Mouse (Mus musculus) left cerebral cortex, postnatal 36 days (tissue): ENCODE measurements around the gene Wbp2nl. TPM values are rescaled to one million over a fixed set of nuclear protein-coding genes. Genes with fewer than 3 reads are reported as not detected.

Experiments used
- DNase-seq, 2 experiments: peaks; one replicate each; pipeline ENCODE4 v3.0.0; 2021 to 2022; ENCODE audit warnings: low spot score in 2 of 2, mixed read lengths in 1 of 2
- intact Hi-C: fragments of 180-260 bp; cut with DNase I; formaldehyde crosslinking; loops from one replicate; pipeline ENCODE4 v1.15.1; 2025
- total RNA-seq, 2 experiments: library from RNA; stranded (reverse); gene quantifications; 2 replicates each; pipeline ENCODE4 v1.2.3; 2021

Wbp2nl gene
- total RNA-seq, 2 experiments from 2014 or later = not detected

DNA sequence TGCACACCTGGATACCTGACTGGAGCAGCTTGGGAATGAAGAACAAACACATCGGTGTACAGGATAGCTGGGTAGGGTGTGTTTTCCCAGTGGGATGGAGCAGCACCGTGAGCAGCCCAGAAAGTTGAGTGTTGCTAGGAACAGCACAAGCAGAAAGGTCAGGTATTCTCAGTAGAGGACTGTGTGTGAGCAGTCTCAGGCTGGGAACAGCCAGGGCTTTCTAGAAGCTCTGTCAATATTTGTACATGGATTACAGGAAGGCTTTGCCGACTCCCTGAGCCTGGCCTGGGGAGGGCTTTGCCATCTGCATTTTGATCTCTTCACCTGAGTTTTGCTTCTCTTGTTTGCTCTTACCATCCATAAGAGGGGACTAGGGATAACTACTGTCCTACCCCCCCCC, 8.4 kb downstream of the Wbp2nl start:
- DNase-seq = no peak
- intact Hi-C loops = no loop called here

DNA sequence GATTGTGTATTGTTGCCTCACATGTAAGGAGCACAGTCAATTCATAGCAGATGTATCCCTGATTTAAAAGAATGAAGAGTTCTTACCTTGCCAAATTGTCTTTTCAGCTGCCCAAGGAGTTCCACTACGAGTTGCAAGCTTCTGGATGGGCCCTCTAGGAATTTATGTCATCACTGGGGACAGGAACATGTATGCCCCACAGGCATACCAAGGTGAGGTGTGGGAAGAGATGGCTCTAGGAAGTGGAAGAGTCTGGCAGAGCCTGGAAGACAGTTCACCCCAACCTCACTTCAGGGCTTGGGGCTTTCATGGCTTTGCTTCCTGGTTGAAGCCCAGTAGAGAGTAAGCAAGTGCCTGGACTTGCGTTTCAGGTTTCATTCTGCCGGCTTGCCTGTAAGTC, 9.7 kb downstream of the Wbp2nl start:
- DNase-seq = no peak
- intact Hi-C loops = no loop called here

DNA sequence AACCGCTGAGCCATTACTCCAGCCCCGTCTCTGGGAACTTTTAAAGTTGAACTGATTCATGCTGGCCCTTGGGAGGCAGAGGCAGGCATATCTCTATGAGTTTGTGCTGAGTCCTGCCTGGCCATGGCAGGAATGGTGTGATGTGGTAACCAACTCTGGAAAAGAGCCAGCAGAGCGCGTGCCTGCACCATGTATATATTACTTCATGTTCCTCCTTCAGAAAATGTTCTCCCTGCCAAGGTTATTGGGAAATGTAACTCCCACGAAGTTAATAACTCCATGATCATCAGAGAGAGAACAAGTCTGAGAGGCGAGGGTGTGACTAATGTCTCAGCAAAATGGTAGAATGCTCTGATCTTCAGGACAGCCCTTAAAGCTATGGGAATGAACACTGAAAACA, 19.1 kb downstream of the Wbp2nl start:
- intact Hi-C loops = no loop called here
- DNase-seq = no peak

DNA sequence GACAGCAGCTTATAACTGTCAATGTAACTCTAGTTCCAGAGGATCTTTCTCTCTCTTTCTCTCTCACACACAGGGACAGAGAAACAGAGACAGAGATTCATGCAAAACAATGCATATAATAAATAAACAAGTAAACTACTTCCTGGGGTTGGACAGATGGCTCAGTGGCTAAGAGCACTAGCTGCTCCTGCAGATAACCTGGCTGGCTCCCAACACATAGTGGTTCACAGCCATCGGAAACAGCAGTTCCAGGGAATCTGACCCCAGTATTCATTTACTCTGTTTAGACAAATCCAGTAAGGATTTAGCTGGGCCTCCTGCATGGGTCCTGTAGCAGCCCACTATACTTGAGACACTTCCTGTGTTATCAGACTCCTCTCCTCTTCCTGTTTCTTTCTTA, 20.9 kb downstream of the Wbp2nl start:
- intact Hi-C loops = no loop called here
- no peak for DNase-seq

DNA sequence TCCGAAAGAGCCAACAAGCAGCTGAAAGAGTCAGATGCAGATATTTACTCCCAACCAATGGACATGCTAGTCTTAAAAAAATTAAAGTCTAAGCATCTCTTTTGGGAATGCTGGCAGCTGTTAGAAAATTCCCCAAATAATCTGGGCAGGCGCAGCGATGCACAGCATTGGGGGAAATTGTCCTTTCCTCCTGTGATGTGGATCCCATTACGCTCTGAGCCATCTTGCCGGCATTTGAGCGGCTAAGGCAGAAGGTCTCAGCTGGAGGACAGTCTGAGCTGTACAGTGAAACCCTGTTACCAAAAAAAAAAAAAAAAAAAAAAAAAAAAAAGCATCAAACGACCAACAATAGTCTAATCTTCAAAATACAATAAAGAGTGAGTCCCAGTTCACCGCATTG, 23.4 kb downstream of the Wbp2nl start:
- DNase-seq = no peak
- intact Hi-C loops = no loop called here

DNA sequence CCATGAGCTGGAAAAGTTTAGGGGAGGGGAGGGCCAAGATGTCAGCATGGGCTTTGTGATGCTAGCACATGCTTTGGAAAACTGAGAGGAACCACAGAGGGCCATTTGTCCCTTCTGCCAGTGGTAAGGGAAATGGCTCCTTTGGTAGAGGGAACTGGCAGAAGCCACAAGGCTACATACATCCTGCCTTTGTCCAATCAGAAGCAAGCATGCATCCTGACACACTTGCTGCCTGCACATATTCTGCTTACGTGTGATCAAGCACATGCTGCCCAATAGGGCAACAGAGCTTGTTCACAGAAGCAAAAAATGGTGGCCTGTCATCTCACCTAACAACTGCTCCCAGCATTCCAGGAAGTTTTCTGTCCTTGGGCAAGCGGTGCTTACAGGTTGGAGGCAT, 26.6 kb downstream of the Wbp2nl start:
- no peak for DNase-seq
- intact Hi-C loops = no loop called here

DNA sequence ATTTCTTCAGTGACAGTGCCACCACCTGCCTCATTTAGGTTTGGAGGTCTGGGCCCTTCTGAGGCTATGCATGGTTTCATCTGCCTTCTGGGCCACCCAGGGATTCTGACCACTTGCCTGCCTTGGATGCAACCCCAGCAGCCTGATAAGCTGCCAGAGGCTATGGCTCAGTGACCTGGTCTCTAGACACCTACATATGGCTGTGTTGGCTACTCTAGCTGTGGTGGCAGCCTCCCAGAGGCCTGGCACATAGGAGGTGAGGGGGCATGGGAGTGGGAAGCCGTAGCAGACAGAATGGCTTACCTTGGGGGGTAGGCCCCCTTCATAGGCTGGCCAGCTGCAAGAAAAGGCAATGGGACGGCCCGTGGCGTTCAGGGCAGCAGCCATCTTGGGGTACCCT, 36.4 kb downstream of the Wbp2nl start:
- no peak for DNase-seq
- intact Hi-C loops = no loop called here

DNA sequence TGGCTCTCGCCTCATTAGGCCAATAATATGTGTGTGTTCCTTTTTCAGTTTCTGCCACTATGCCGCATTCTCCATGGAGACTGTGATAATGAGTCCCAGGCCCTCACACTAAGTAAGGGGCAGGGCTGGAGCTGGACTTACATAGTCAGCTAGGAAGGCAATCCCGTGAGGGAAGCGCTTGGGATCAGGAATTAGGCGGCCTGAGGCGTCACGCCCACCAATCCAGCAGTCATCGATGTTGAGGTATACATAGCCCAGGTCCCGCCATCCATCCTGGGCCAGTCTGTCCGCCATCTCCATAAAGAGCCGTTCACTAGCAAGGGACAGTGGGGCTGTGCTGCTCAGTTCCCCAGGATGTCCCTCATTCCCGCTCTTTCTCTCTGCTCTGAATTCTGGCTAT, 37.9 kb downstream of the Wbp2nl start:
- DNase-seq = no peak
- intact Hi-C loops = no loop called here

DNA sequence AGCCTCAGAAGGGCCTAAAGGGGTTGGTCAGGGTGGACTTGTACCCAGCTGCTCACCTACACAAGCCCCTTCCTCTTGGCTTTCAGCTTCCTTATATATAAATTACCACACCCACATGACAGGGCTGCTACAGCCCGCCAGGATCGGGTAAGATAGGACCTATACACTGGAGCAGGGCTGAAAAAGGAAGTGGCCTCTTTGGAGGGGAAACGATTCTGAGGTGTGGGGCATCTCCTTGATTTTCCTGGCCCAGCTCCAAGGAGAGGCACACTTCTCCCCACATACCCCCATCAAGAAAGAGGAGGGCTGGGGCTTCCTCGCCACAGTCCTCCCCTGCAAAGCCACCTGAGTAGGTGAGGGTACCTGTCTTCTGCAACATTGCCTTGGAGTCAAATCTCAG, 39.1 kb downstream of the Wbp2nl start:
- no peak for DNase-seq
- intact Hi-C loops = no loop called here

DNA sequence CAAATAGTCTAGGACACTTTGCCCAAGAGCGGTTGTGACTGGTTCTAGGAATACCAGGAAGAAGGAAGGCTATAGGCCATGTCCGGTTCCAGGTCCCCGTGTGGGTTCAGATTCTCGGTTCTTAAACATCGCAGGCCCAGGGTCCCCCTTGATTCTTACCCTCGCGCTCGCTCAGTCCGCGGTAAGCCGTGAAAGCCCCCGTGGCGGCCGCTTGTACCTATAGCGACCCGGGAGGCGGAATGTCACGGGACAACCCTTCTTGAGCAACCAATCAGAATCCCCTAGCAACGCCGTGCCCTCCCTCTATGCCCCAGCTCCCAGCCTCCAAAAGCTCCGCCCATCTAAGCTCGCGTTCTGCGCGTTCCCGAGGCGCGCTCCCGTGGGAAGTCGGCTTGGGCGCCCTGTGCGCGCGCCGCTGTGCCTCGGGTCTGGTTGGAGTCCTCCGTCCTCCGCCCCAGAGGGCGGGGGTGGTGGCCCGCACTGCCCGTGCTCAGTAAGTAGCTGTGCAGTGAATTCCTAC, 39.9 kb downstream of the Wbp2nl start, which contains the start of the genes Naga, Pheta2 and Smdt1:
Gene Naga (minus strand): TSS at position 333 of the 520 bp plus-strand sequence.
Gene Pheta2 (plus strand): TSS at position 350 of the 520 bp plus-strand sequence.
Gene Smdt1 (plus strand): TSS at position 367 of the 520 bp plus-strand sequence.
- intact Hi-C loops = no loop called here
- peak; percentile 92 to 93 for DNase-seq

DNA sequence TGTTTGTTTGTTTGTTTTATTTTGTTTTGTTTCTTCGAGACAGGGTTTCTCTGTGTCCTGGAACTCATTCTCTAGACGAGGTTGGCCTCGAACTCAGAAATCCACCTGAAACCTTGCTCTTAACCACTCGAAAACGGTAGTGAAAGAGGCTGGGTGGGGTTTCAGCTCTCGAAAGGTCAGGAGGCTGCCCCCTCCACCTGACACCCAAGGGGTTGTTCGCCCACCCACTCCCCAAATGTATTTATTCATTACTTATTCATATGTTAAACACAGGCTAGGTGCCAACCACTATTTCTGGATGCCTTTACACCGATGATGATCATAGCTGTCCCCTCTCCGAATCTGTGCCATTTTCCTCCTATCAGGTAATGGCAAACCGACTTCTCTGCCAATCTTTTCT, 40.4 kb downstream of the Wbp2nl start:
- intact Hi-C loops = no loop called here

DNA sequence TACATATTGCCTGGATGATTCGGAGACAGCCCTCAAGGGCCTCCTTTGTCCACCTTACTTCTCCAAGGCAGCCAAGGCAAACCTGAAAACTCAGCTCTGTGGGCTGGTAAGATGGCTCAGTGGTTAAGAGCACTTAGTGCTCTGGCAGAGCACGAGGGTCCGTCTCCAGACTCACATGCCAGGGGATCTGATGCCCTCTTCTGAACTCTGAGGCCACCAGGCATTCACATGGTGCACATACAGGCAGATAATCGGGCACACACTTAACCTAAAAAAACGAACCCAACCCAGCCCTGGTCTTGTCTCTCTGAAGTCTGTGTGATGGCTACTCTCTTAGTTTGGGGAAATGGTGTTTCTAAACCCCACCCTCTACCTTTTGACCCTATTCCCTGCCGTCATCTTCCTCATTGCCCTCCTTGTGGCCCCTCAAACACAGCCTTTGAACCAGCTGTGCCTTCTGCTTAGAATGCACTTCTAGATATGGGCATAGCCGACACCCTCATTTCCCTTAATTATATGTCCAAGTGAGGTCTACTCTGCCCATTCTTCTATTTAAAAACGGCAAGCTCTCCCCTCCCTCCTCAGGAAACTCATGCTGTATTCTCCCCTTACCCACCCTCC, 41.0 kb downstream of the Wbp2nl start:
- intact Hi-C loops = no loop called here
- DNase-seq = no peak

More for the DNA sequence above, 40.4 kb downstream of the Wbp2nl start:
- no peak for DNase-seq

DNA sequence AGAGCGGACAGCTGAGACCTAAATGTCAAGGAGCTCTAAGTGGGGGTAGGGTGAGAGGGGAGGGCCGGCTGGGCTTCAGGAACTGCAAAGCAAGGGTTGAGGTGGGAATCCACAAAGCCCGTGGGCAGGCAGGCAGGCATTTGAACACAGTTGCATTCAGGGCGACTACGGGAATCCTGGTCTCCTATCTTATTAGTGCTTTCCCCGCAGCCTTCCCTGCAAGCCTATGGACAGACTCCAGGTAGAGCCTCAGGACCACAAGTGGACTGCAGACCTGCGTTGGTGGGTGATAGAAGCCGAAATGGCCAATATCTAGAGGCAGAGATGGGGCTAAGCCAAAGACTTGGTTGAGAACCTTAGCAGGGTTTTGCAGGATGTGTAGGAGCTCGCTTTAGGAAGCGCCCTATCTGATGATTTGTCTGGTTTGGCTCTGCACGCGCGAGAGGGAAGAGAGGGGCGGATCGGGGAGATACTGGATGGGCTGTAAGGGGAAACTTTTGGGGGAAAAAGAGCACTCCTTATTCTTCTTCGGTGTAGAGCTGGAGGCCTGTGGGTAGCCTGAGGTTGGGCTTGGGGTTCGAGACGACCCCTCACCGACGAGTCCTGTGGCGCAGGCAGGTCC, 41.8 kb downstream of the Wbp2nl start:
- intact Hi-C loops = no loop called here
- no peak for DNase-seq

DNA sequence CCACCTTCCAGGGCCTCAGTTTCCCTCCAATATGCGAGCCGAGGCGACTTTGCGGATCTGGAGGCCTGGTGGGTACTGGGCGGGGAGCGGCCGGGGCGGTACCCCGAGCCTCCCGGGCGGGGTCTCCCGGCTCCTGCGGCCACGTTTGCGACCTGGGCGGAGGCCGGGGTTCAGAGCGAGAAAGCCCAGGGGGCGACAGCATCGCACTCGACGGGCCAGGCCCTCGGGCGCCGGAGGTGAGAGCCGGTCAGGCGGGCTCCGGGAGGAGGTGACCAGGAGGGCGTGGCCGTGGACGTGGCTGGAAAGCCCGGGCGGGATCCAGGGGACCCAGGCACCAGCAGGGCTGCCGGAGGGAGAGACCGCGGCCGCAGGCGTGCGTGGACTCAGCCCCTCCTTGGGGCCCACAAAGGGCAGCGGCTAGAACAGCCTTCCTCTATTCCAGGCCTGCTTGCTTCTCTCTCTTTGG, 42.3 kb downstream of the Wbp2nl start:
- no peak for DNase-seq
- intact Hi-C loops = no loop called here

DNA sequence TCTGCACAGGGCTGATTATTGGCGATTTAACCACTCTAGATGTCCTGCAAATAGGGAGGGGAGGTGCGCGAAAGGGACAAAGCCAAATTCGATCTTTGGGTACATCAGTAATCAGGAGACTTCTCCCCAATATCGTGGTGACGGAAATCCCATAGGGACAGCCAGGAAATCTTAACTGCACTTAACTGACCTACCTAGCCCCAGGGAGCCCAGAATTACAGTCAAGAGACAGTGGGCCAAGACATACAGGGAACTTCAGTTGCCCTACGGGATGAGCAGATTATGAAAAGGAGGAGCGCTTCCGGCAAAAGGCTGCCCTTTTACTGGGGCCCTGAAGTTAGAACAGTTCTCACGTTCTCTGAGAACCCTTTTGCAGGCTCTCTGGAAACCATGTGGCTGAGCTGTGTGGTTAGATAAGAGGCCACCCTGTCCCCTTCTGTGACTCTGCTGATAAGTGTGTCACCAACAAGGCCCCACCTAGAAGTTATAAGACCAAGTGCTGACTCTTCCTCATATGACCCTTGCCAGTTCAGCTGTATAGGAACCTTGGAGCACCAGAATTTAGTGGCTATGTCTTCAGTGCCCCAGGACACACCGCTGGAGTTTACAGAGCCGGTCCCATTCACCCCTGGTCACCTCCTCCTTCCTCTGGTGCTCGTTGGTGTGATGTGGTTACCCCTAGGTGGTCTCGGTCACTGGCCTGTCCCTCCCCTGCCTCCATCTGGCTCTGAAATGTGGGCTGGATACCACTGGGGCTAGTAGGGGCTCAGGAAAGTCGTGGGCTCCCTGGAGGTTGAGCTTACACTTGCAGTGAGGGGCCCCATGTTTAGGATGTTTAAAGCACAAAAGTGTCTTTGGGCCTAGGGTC, 43.2 kb downstream of the Wbp2nl start:
- no peak for DNase-seq
- intact Hi-C loops = no loop called here

DNA sequence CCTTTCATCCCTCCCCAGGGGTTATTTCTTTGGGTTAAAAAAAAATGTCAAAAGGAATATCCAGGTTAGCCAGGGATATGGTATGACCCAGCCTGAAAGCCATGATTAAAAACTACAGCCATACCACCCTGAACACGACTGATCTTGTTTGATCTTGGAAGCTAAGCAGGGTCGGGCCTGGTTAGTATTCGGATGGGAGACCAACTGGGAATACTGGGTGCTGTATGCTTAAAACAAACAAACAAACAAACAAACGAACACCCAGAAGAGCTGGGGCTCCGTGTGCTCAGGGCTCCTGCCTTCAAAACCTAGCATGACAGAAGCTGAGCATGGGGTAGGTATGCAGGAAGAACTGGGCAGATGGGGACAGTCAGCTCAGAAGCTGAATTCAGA, 43.8 kb downstream of the Wbp2nl start:
- no peak for DNase-seq
- intact Hi-C loops = no loop called here

DNA sequence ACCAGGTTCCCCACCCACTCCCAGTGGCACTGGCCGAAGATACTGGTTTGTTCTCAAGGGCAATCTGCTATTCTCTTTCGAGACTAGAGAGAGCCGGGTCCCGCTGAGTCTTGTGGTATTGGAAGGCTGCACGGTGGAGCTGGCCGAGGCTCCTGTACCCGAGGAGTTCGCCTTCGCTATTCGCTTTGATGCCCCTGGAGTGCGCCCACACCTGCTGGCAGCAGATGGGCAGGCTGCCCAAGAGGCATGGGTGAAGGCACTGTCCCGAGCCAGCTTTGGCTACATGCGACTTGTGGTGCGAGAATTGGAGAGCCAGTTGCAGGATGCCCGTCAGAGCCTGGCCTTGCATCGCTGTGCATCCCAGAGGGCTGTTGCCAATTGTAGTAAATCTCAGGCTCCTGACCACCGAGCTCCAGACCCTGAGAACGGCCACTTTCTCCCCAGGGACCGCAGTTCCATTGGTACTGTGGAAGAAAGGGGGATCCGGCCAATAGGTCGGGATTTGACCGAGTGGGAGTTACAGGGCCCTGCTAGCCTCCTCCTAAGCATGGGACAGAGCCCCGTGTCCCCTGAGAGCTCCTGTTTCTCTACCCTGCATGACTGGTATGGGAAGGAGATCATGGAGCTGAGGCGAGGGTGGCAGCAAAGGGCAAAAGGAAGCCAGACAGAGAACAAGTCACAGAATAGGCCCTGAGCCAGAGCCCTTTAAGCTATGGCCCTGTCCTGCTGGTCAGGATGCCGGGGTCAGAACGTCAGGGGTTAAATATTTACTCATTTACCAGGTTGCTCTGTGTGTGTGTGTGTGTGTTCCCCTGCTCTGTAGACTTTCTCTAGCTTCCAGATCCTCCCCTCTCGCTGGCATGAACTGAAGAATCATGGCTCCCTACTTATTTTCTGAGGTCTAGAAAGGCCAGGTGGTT, 44.9 kb downstream of the Wbp2nl start:
- intact Hi-C loops = no loop called here
- DNase-seq = no peak

DNA sequence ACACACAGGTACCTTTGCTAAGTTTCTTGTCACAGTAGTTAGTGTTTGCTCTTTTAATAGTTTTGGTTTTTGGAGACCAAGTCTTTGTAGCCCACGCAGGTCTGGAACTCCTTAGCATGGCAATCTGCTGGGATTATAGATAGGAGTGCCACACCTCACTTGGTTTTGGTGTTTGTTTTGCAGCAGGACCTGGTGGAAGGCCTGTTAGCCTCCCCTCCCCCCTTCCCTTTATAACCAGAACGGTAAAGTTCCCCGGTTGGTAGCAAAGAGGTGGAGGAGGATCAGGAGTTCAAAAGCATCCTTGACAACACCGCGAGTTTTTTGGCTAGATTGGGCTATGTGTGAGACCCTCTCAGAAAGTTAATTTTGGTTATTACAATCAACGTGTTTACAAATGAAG, 46.2 kb downstream of the Wbp2nl start:
- intact Hi-C loops = no loop called here

DNA sequence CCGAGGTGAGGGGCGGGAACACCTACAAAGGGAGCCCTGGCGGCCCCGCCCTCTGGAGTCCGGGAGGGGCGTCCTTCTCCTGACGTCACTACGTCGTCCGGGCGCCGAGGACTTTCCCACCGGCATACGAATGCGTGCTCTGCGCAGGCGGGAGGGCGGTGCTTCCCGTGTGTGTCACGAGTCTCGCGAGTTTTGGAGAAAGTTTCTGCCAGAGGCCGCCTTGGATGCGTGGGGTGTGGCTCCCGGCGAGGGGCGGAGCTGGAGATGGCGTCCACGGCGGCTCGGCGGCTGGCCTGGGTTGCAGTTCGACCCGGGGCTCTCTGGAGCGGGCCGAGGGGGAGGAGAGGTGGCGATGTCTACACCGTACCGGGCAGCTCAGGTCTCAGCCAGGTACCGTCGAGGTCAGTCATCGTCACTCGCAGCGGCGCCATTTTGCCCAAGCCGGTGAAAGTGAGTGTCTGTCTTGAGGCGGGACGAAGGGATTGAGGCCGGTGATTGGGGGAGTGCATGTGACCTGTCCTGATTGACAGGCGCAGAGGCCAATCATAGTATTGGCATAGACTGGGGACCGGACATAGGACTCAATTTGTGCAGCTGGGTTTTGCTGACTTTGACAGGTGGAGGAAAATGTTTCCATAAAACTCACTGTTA, 47.2 kb downstream of the Wbp2nl start:
- intact Hi-C loops = no loop called here
- peak; percentile 98 for DNase-seq

More for the DNA sequence above, 46.2 kb downstream of the Wbp2nl start:
- DNase-seq = no peak
